Mouse (Mus musculus): ENCODE measurements around the gene Igf2bp1. TPM values are rescaled to one million over a fixed set of nuclear protein-coding genes. Genes with fewer than 3 reads are reported as not detected.

Gene Igf2bp1
- total and polyA plus RNA-seq, 2 experiments from 2014 or later: 2.5 to 3.3 TPM

- Histone ChIP-seq H3K4me2 (ENCODE audit: low read depth) (no peak overlapping the region), H3K27ac (ENCODE audit: low read depth, low read length) (no peak overlapping the region), H3K4me3 (ENCODE audit: low read depth, low read length) (no peak overlapping the region), H3K36me3 (ENCODE audit: insufficient read depth) (peaks cover 50% of the 10 kb centered on the region), H3K4me1 (ENCODE audit: insufficient read depth) (no peaks in the 10 kb centered on the region), H3K27me3 (ENCODE audit: insufficient read depth, low read length) (no peaks in the 10 kb centered on the region), H3K9ac (no peak overlapping the region), H3K9me3 (ENCODE audit: low read length) (no peaks in the 10 kb centered on the region)
- WGBS: 89% methylated on average over 11 of the region's 11 CpGs
- ATAC-seq (no peak), DNase-seq (no peak)
- TF ChIP-seq CTCF (IDR thresholded peaks at IDR 0.05; ENCODE audit: low read depth): no peak
These were observed 39.2 kb upstream of the Igf2bp1 start for GRCm38 (mm10) chr11:96044803-96045567.

GRCm38 (mm10) chr11:96038560-96038959, 32.8 kb upstream of the Igf2bp1 start:
- H3K36me3 ChIP-seq (ENCODE audit: insufficient read depth): peaks cover 15% of the 10 kb centered on the region
- H3K27ac ChIP-seq (ENCODE audit: low read depth, low read length): no peak overlapping the region
- WGBS: 97% methylated on average over 1 of the region's 1 CpGs
- no peak for TF ChIP-seq CTCF (IDR thresholded peaks at IDR 0.05; ENCODE audit: low read depth)
- DNase-seq (no peak), ATAC-seq (no peak)
- no peak overlapping the region for H3K4me3 ChIP-seq (ENCODE audit: low read depth, low read length)
- peaks cover 11% of the 10 kb centered on the region; the same call in 1 of the 2 replicates for H3K4me1 ChIP-seq (ENCODE audit: insufficient read depth)
- H3K27me3 ChIP-seq (ENCODE audit: insufficient read depth, low read length): no peaks in the 10 kb centered on the region
- no peak overlapping the region for H3K4me2 ChIP-seq (ENCODE audit: low read depth)
- H3K9me3 ChIP-seq (ENCODE audit: low read length): no peaks in the 10 kb centered on the region
- no peak overlapping the region for H3K9ac ChIP-seq

- DNase-seq (no peak), ATAC-seq (no peak)
- H3K4me3 ChIP-seq (ENCODE audit: low read depth, low read length): no peak overlapping the region
- no peak overlapping the region for H3K27ac ChIP-seq (ENCODE audit: low read depth, low read length)
- no peak overlapping the region for H3K9ac ChIP-seq
- no peaks in the 10 kb centered on the region for H3K27me3 ChIP-seq (ENCODE audit: insufficient read depth, low read length)
- H3K36me3 ChIP-seq (ENCODE audit: insufficient read depth): peaks cover 14% of the 10 kb centered on the region
- WGBS: 94% methylated on average over 5 of the region's 5 CpGs
- no peaks in the 10 kb centered on the region for H3K9me3 ChIP-seq (ENCODE audit: low read length)
- TF ChIP-seq CTCF (IDR thresholded peaks at IDR 0.05; ENCODE audit: low read depth): no peak
- H3K4me2 ChIP-seq (ENCODE audit: low read depth): no peak overlapping the region
- peaks cover 11% of the 10 kb centered on the region; the same call in 1 of the 2 replicates for H3K4me1 ChIP-seq (ENCODE audit: insufficient read depth)
These were observed 31.8 kb upstream of the Igf2bp1 start for GRCm38 (mm10) chr11:96037499-96037898.

GRCm38 (mm10) chr11:96035133-96035532, 29.4 kb upstream of the Igf2bp1 start:
- TF ChIP-seq CTCF (IDR thresholded peaks at IDR 0.05; ENCODE audit: low read depth): no peak
- H3K4me2 ChIP-seq (ENCODE audit: low read depth): peak overlapping the region; percentile 83
- no peaks in the 10 kb centered on the region for H3K27me3 ChIP-seq (ENCODE audit: insufficient read depth, low read length)
- DNase-seq (no peak), ATAC-seq (peak; percentile 27; the same call in 1 of the 2 replicates)
- H3K36me3 ChIP-seq (ENCODE audit: insufficient read depth): peaks cover 4% of the 10 kb centered on the region; the same call in 1 of the 2 replicates
- no peaks in the 10 kb centered on the region for H3K9me3 ChIP-seq (ENCODE audit: low read length)
- H3K4me1 ChIP-seq (ENCODE audit: insufficient read depth): peaks cover 11% of the 10 kb centered on the region; the same call in 1 of the 2 replicates
- peak overlapping the region; percentile 71 for H3K4me3 ChIP-seq (ENCODE audit: low read depth, low read length)
- H3K27ac ChIP-seq (ENCODE audit: low read depth, low read length): peak overlapping the region; percentile 47
- 10% methylated on average over 6 of the region's 6 CpGs for WGBS
- H3K9ac ChIP-seq: peak overlapping the region; percentile 82

- under 1% methylated on average over 29 of the region's 29 CpGs for WGBS
- DNase-seq (peak; percentile 96), ATAC-seq (peak; percentile 95)
- peak within 1 kb of the TSS; percentile 83 for H3K4me2 ChIP-seq (ENCODE audit: low read depth)
- TF ChIP-seq CTCF (IDR thresholded peaks at IDR 0.05; ENCODE audit: low read depth): no peak
- H3K27me3 ChIP-seq (ENCODE audit: insufficient read depth, low read length): no peaks in the 10 kb centered on the region
- peak within 1 kb of the TSS; percentile 71 for H3K4me3 ChIP-seq (ENCODE audit: low read depth, low read length)
- peak within 1 kb of the TSS; percentile 82 for H3K9ac ChIP-seq
- H3K9me3 ChIP-seq (ENCODE audit: low read length): no peaks in the 10 kb centered on the region
- H3K4me1 ChIP-seq (ENCODE audit: insufficient read depth): peaks cover 11% of the 10 kb centered on the region; the same call in 1 of the 2 replicates
- peak within 1 kb of the TSS; percentile 47 for H3K27ac ChIP-seq (ENCODE audit: low read depth, low read length)
- peaks cover 4% of the 10 kb centered on the region; the same call in 1 of the 2 replicates for H3K36me3 ChIP-seq (ENCODE audit: insufficient read depth)
These were observed 28.9 kb upstream of the Igf2bp1 start, which contains the start of gene Snf8 for GRCm38 (mm10) chr11:96034596-96035052. Gene Snf8, plus strand, starts transcription at chr11:96034885.

GRCm38 (mm10) chr11:96034116-96034515, 28.4 kb upstream of the Igf2bp1 start:
- peak overlapping the region; percentile 47; the same call in 1 of the 2 replicates for H3K27ac ChIP-seq (ENCODE audit: low read depth, low read length)
- ATAC-seq: no peak
- H3K27me3 ChIP-seq (ENCODE audit: insufficient read depth, low read length): no peaks in the 10 kb centered on the region
- H3K36me3 ChIP-seq (ENCODE audit: insufficient read depth): peaks cover 1% of the 10 kb centered on the region; the same call in 1 of the 2 replicates
- peak overlapping the region; percentile 83 for H3K4me2 ChIP-seq (ENCODE audit: low read depth)
- DNase-seq: no peak
- H3K9me3 ChIP-seq (ENCODE audit: low read length): no peaks in the 10 kb centered on the region
- H3K4me3 ChIP-seq (ENCODE audit: low read depth, low read length): peak overlapping the region; percentile 71
- 55% methylated on average over 8 of the region's 8 CpGs for WGBS
- TF ChIP-seq CTCF (IDR thresholded peaks at IDR 0.05; ENCODE audit: low read depth): no peak
- peaks cover 11% of the 10 kb centered on the region; the same call in 1 of the 2 replicates for H3K4me1 ChIP-seq (ENCODE audit: insufficient read depth)
- no peak overlapping the region; the same call in 1 of the 2 replicates for H3K9ac ChIP-seq

GRCm38 (mm10) chr11:96033264-96033663, 27.5 kb upstream of the Igf2bp1 start:
- no peak overlapping the region for H3K27ac ChIP-seq (ENCODE audit: low read depth, low read length)
- no peaks in the 10 kb centered on the region for H3K36me3 ChIP-seq (ENCODE audit: insufficient read depth)
- H3K9me3 ChIP-seq (ENCODE audit: low read length): no peaks in the 10 kb centered on the region
- peak; percentile 30 for TF ChIP-seq CTCF (IDR thresholded peaks at IDR 0.05; ENCODE audit: low read depth)
- no peak overlapping the region for H3K4me3 ChIP-seq (ENCODE audit: low read depth, low read length)
- no peak overlapping the region for H3K4me2 ChIP-seq (ENCODE audit: low read depth)
- ATAC-seq: no peak
- DNase-seq: no peak
- H3K9ac ChIP-seq: no peak overlapping the region
- 95% methylated on average over 3 of the region's 3 CpGs for WGBS
- H3K4me1 ChIP-seq (ENCODE audit: insufficient read depth): peaks cover 11% of the 10 kb centered on the region; the same call in 1 of the 2 replicates
- H3K27me3 ChIP-seq (ENCODE audit: insufficient read depth, low read length): no peaks in the 10 kb centered on the region

All from forebrain, postnatal 0 days (tissue).